Mouse (Mus musculus): ENCODE results near the gene Col6a2. TPM values are rescaled to one million over a fixed set of nuclear protein-coding genes. Genes with fewer than 3 reads are reported as not detected.

The Col6a2 gene
- 282 and 283 TPM in 2 replicates for polyA plus RNA-seq (2015; fragmentation: Nextera tagmentation; extraction: Ambion mirVana)

- Histone ChIP-seq H3K4me2 (ENCODE audit: low read depth, low read length) (peak within 1 kb of the TSS; percentile 56), H3K36me3 (ENCODE audit: control insufficient read depth, insufficient read depth, low read length) (no peaks in the 10 kb centered on the region; the same call in 1 of the 2 replicates), H3K4me3 (ENCODE audit: low read length) (peak within 1 kb of the TSS; percentile 59), H3K27me3 (ENCODE audit: control insufficient read depth, insufficient read depth, low read depth, low read length) (no peaks in the 10 kb centered on the region), H3K9me3 (ENCODE audit: control insufficient read depth, low read length) (no peaks in the 10 kb centered on the region), H3K27ac (ENCODE audit: low read length) (peak within 1 kb of the TSS; percentile 87), H3K9ac (ENCODE audit: low read length) (peak within 1 kb of the TSS; percentile 74), H3K4me1 (replicated peaks; ENCODE audit: control insufficient read depth, insufficient read depth, low read length) (peaks cover 18% of the 10 kb centered on the region)
- 3% methylated on average over 31 of the region's 31 CpGs for WGBS
- peak; percentile 97 for ATAC-seq (ENCODE audit: low read depth)
Observed at GRCm38 (mm10) chr10:76622928-76623680, at the start of gene Col6a2. Gene Col6a2 (minus strand): TSS chr10:76623630.

GRCm38 (mm10) chr10:76671939-76672338 is 48.5 kb upstream of the Col6a2 start:
- peak; percentile 57 for ATAC-seq (ENCODE audit: low read depth)
- Histone ChIP-seq H3K4me2 (ENCODE audit: low read depth, low read length) (no peak overlapping the region), H3K36me3 (ENCODE audit: control insufficient read depth, insufficient read depth, low read length) (no peaks in the 10 kb centered on the region), H3K27me3 (ENCODE audit: control insufficient read depth, insufficient read depth, low read depth, low read length) (no peaks in the 10 kb centered on the region), H3K27ac (ENCODE audit: low read length) (peak overlapping the region; percentile 77), H3K9me3 (ENCODE audit: control insufficient read depth, low read length) (no peaks in the 10 kb centered on the region), H3K9ac (ENCODE audit: low read length) (no peak overlapping the region), H3K4me3 (ENCODE audit: low read length) (no peak overlapping the region), H3K4me1 (replicated peaks; ENCODE audit: control insufficient read depth, insufficient read depth, low read length) (peaks cover 15% of the 10 kb centered on the region)
- WGBS: 60% methylated on average over 9 of the region's 9 CpGs

DNA sequence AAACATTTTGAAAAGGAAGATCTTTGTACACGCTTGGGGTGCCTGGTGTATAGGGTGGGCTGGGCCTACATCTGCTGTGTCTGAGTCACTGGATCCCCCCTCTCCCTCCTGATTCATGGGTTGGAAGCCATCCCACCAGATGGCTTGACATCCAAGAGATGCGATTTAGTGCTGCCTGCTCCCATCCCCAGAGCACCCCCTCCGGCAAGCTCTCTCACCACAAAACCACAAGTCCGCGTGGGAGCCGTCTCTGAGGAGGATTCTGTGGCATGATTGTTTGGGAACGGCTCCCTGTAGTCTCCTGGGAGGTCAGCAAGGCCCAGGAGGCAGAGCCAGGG is 45.5 kb upstream of the Col6a2 start:
- no peak overlapping the region for H3K9ac ChIP-seq (ENCODE audit: low read length)
- no peak overlapping the region for H3K4me3 ChIP-seq (ENCODE audit: low read length)
- H3K27me3 ChIP-seq (ENCODE audit: control insufficient read depth, insufficient read depth, low read depth, low read length): no peaks in the 10 kb centered on the region
- H3K4me1 ChIP-seq (replicated peaks; ENCODE audit: control insufficient read depth, insufficient read depth, low read length): peaks cover 17% of the 10 kb centered on the region
- no peak for ATAC-seq (ENCODE audit: low read depth)
- peak overlapping the region; percentile 55 for H3K27ac ChIP-seq (ENCODE audit: low read length)
- no peak overlapping the region for H3K4me2 ChIP-seq (ENCODE audit: low read depth, low read length)
- peaks cover 11% of the 10 kb centered on the region for H3K9me3 ChIP-seq (ENCODE audit: control insufficient read depth, low read length)
- no peaks in the 10 kb centered on the region for H3K36me3 ChIP-seq (ENCODE audit: control insufficient read depth, insufficient read depth, low read length)
- WGBS: 49% methylated on average over 7 of the region's 7 CpGs

DNA sequence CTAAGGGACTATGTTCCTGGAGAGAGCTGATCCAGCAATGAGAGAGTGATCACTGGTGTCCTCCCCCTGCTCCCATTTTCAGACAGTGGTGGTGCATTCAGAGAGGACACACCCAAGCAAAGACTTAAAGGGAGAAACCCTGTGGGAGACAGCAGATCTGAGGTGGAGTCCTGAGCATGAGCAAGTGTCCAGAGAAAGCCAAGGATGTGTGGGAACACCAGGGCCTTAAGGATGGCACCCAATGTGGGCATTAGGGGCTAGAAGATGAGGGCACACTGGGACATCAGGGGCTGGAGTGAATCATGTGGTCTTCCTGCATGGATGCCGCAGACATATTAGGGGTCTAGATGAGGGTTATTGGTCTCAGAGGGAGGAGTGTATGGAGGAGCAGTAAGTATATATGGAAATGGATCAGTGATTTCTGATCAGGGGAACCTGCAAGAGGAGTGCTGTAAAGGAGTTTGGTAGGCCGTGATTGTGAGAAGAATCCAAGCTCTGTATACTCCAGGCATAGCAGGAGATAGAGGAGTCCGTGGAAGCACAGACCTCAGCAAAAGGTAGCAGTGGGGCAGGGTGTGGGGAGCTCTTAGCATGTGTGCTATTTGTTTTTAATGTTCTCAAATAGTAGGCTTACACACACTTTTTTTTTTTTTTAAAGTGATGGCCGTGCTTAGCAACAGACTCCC is 45.0 kb upstream of the Col6a2 start:
- no peaks in the 10 kb centered on the region for H3K27me3 ChIP-seq (ENCODE audit: control insufficient read depth, insufficient read depth, low read depth, low read length)
- no peaks in the 10 kb centered on the region for H3K36me3 ChIP-seq (ENCODE audit: control insufficient read depth, insufficient read depth, low read length)
- H3K4me1 ChIP-seq (replicated peaks; ENCODE audit: control insufficient read depth, insufficient read depth, low read length): peaks cover 22% of the 10 kb centered on the region
- no peak overlapping the region for H3K4me2 ChIP-seq (ENCODE audit: low read depth, low read length)
- H3K4me3 ChIP-seq (ENCODE audit: low read length): no peak overlapping the region
- WGBS: 86% methylated on average over 4 of the region's 4 CpGs
- H3K27ac ChIP-seq (ENCODE audit: low read length): peak overlapping the region; percentile 64
- no peak for ATAC-seq (ENCODE audit: low read depth)
- H3K9ac ChIP-seq (ENCODE audit: low read length): no peak overlapping the region
- H3K9me3 ChIP-seq (ENCODE audit: control insufficient read depth, low read length): peaks cover 11% of the 10 kb centered on the region

DNA sequence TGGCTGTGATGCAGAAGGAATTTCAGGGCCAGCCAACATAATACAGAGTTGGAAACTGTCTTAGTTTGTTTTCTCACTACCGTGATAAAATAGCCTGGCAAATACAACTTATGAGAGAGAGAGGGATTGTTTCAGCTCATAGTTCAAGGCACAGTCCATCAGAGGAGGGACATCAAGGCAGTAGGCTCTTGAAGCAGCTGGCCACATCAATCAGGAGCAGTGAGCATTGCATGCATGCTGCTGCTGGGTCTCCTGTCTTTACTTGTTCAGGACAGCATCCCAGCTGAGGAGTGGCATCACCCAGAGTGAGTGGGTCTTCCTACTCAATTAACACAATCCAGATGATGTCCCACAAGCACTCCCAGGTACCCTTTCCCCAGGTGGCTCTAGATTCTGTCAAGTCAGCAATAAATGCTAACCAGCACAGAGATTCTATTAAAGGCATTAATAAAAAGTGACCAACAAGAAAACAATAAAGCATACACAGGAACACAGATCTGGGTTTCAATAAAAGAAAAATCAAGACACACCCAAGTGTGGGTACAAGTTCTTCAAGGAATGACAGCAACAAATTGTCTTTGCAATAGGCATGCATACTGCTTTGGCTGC is 43.9 kb upstream of the Col6a2 start:
- H3K9me3 ChIP-seq (ENCODE audit: control insufficient read depth, low read length): peaks cover 11% of the 10 kb centered on the region
- H3K27me3 ChIP-seq (ENCODE audit: control insufficient read depth, insufficient read depth, low read depth, low read length): no peaks in the 10 kb centered on the region
- H3K9ac ChIP-seq (ENCODE audit: low read length): no peak overlapping the region
- no peaks in the 10 kb centered on the region for H3K36me3 ChIP-seq (ENCODE audit: control insufficient read depth, insufficient read depth, low read length)
- no peak overlapping the region for H3K27ac ChIP-seq (ENCODE audit: low read length)
- ATAC-seq (ENCODE audit: low read depth): no peak
- WGBS: 61% methylated on average over 1 of the region's 1 CpGs
- peaks cover 23% of the 10 kb centered on the region for H3K4me1 ChIP-seq (replicated peaks; ENCODE audit: control insufficient read depth, insufficient read depth, low read length)
- H3K4me3 ChIP-seq (ENCODE audit: low read length): no peak overlapping the region
- no peak overlapping the region for H3K4me2 ChIP-seq (ENCODE audit: low read depth, low read length)

GRCm38 (mm10) chr10:76665551-76665950 is 42.1 kb upstream of the Col6a2 start:
- Histone ChIP-seq H3K27ac (ENCODE audit: low read length) (peak overlapping the region; percentile 85), H3K4me1 (replicated peaks; ENCODE audit: control insufficient read depth, insufficient read depth, low read length) (peaks cover 18% of the 10 kb centered on the region), H3K36me3 (ENCODE audit: control insufficient read depth, insufficient read depth, low read length) (no peaks in the 10 kb centered on the region), H3K27me3 (ENCODE audit: control insufficient read depth, insufficient read depth, low read depth, low read length) (no peaks in the 10 kb centered on the region), H3K9me3 (ENCODE audit: control insufficient read depth, low read length) (peaks cover 13% of the 10 kb centered on the region), H3K4me3 (ENCODE audit: low read length) (no peak overlapping the region), H3K4me2 (ENCODE audit: low read depth, low read length) (no peak overlapping the region), H3K9ac (ENCODE audit: low read length) (no peak overlapping the region)
- WGBS: 92% methylated on average over 11 of the region's 11 CpGs
- no peak for ATAC-seq (ENCODE audit: low read depth)

DNA sequence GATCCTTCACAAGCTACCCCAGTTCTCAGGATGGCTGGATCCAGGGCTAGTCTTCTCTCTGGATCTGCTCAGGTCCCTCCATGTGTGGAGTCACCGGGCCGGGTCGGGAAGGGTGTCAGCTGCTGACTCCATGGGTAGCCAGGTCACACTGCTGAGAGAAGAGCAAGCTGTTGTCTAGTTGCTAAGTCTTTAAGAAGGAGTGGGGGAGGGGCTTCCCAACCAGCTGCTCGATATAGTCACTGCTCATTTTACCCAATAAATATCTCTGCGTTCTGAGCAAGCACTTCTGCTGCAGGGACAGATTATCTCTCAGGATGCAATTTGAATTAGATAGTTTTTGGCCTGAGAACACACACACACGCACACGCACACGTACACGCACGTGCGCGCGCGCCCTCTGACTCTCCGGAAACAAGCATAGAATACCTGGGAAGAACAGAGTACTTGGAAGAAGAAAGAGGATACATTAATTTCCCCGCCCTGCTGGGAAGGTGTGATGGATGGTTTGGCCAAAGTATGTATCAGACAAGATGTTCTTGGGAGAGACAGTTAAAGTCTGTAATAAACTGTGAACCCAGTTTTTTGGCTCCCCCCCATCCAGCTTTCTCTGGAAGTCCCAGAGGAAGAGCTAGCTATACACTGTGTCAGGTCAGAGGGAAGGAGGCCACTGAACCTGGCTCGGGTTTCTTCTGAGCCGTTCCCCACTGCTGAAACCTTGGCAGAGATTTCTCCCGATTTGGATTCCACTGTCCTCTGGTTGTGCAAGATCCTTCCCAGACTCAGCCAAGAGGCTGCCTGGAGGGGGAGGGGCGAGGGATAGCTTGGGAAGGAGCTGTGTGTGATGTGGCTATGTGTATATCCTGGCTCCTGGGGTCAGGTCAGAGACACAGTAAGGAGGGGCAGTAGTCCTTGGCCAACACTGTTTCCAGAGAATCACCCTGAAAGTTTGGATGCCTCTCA is 41.0 kb upstream of the Col6a2 start:
- Histone ChIP-seq H3K4me1 (replicated peaks; ENCODE audit: control insufficient read depth, insufficient read depth, low read length) (peaks cover 18% of the 10 kb centered on the region), H3K4me2 (ENCODE audit: low read depth, low read length) (peak overlapping the region; percentile 11; the same call in 1 of the 2 replicates), H3K9me3 (ENCODE audit: control insufficient read depth, low read length) (peaks cover 13% of the 10 kb centered on the region), H3K4me3 (ENCODE audit: low read length) (no peak overlapping the region), H3K27ac (ENCODE audit: low read length) (peak overlapping the region; percentile 85), H3K27me3 (ENCODE audit: control insufficient read depth, insufficient read depth, low read depth, low read length) (no peaks in the 10 kb centered on the region), H3K9ac (ENCODE audit: low read length) (no peak overlapping the region), H3K36me3 (ENCODE audit: control insufficient read depth, insufficient read depth, low read length) (no peaks in the 10 kb centered on the region)
- WGBS: 48% methylated on average over 20 of the region's 20 CpGs
- ATAC-seq (ENCODE audit: low read depth): peak; percentile 95

DNA sequence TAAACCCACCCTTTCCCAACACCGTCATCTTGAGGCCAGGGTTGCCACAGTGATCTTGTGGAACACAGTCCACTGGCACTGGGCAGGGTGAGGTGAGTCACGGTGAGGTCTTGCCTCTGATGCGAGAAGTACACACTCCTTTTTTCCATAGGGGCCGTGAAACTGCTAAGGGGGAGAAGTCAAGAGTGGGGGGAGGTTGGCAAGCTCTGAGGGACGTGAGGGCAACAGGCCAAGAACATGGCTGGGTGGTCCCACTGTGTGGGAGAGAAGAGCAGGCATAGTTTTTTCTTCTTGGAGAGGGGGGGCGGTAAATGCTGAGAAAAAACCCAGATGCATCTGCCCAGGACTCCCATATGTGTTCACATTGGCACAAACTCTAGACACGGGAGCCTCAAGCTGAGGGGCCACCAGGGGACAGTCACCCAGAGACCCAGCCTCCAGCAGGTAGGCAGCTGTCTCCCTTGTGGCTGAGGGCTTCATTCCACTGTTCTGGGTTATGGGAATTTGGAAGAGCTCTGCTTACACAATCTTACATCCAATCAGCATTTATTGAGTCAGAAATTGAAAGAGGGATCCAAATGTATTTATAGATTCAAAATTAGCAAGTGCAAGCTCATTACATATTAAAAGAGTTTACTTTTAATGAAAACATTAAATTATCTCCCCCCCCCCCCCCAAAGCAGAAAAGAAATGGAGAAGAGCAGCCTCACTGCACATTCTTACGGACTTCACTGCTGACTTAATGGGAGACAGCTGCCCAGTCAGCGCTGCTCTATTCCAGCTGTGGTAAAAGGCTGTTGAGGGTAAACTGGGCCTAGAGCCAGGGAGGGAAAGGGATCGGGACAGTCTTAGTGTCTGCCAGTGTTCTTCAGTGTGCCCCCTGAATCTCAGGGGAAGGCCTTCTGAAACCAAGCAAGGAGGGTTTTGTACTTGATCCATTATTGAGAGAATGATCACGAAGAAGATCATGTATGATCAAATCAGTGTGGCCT is 30.2 kb upstream of the Col6a2 start:
- peaks cover 13% of the 10 kb centered on the region for H3K4me1 ChIP-seq (replicated peaks; ENCODE audit: control insufficient read depth, insufficient read depth, low read length)
- peak overlapping the region; percentile 94 for H3K27ac ChIP-seq (ENCODE audit: low read length)
- no peaks in the 10 kb centered on the region for H3K27me3 ChIP-seq (ENCODE audit: control insufficient read depth, insufficient read depth, low read depth, low read length)
- WGBS: 52% methylated on average over 11 of the region's 11 CpGs
- 0 out of 2 replicates have a peak overlapping the region, but pooled peaks have one; percentile 24 for H3K9ac ChIP-seq (ENCODE audit: low read length)
- no peak overlapping the region for H3K4me3 ChIP-seq (ENCODE audit: low read length)
- no peaks in the 10 kb centered on the region for H3K36me3 ChIP-seq (ENCODE audit: control insufficient read depth, insufficient read depth, low read length)
- no peak overlapping the region for H3K4me2 ChIP-seq (ENCODE audit: low read depth, low read length)
- no peaks in the 10 kb centered on the region; the same call in 1 of the 2 replicates for H3K9me3 ChIP-seq (ENCODE audit: control insufficient read depth, low read length)
- ATAC-seq (ENCODE audit: low read depth): peak; percentile 78

Data from lung, embryonic 16.5 days (tissue).